Mouse (Mus musculus): Measurements from ENCODE around the gene H13.

Gene H13

GRCm38 (mm10) chr2:152669256-152669638, at the start of gene H13:
Gene H13 (plus strand): TSS chr2:152669461.
- DNase-seq (ENCODE audit: low spot score in 2 of 2): peak; percentile 90 to 95

GRCm38 (mm10) chr2:152620367-152621134, 48.7 kb upstream of the H13 start:
- DNase-seq (ENCODE audit: low spot score in 2 of 2): no peak

- DNase-seq (ENCODE audit: low spot score in 2 of 2): no peak
Measured at GRCm38 (mm10) chr2:152622151-152622550, 47.1 kb upstream of the H13 start.

- no peak for DNase-seq (ENCODE audit: low spot score in 2 of 2)
Measured at GRCm38 (mm10) chr2:152622953-152623352, 46.3 kb upstream of the H13 start, which contains the start of gene Defb25. Gene Defb25 (minus strand): TSS chr2:152623053.

- DNase-seq (ENCODE audit: low spot score in 2 of 2): no peak
Measured at GRCm38 (mm10) chr2:152624566-152624965, 44.7 kb upstream of the H13 start.

GRCm38 (mm10) chr2:152625256-152625655, 44.0 kb upstream of the H13 start:
- no peak for DNase-seq (ENCODE audit: low spot score in 2 of 2)

GRCm38 (mm10) chr2:152626774-152627591, 42.3 kb upstream of the H13 start, which contains the start of gene Rem1:
Gene Rem1 (plus strand): TSS chr2:152626951.
- DNase-seq (ENCODE audit: low spot score in 2 of 2): no peak

GRCm38 (mm10) chr2:152628066-152628465, 41.2 kb upstream of the H13 start:
- no peak for DNase-seq (ENCODE audit: low spot score in 2 of 2)

- DNase-seq (ENCODE audit: low spot score in 2 of 2): no peak
Measured at GRCm38 (mm10) chr2:152629239-152629638, 40.0 kb upstream of the H13 start.

- DNase-seq (ENCODE audit: low spot score in 2 of 2): no peak
Measured at GRCm38 (mm10) chr2:152629904-152630303, 39.4 kb upstream of the H13 start.

- no peak for DNase-seq (ENCODE audit: low spot score in 2 of 2)
Measured at GRCm38 (mm10) chr2:152633334-152633733, 35.9 kb upstream of the H13 start.

GRCm38 (mm10) chr2:152634311-152634710, 35.0 kb upstream of the H13 start:
- DNase-seq (ENCODE audit: low spot score in 2 of 2): no peak

GRCm38 (mm10) chr2:152636246-152637005, 32.8 kb upstream of the H13 start:
- no peak for DNase-seq (ENCODE audit: low spot score in 2 of 2)

- no peak for DNase-seq (ENCODE audit: low spot score in 2 of 2)
Measured at GRCm38 (mm10) chr2:152637006-152637322, 32.3 kb upstream of the H13 start.

GRCm38 (mm10) chr2:152637381-152637780, 31.9 kb upstream of the H13 start:
- DNase-seq (ENCODE audit: low spot score in 2 of 2): no peak

GRCm38 (mm10) chr2:152638865-152639264, 30.4 kb upstream of the H13 start:
- no peak for DNase-seq (ENCODE audit: low spot score in 2 of 2)

GRCm38 (mm10) chr2:152639406-152640113, 29.7 kb upstream of the H13 start:
- DNase-seq (ENCODE audit: low spot score in 2 of 2): no peak

- DNase-seq (ENCODE audit: low spot score in 2 of 2): no peak
Measured at GRCm38 (mm10) chr2:152652901-152653620, 16.2 kb upstream of the H13 start.

GRCm38 (mm10) chr2:152653874-152654715, 15.2 kb upstream of the H13 start:
- peak in 1 of 2 experiments; percentile 24 for DNase-seq (ENCODE audit: low spot score in 2 of 2)

GRCm38 (mm10) chr2:152657398-152657797, 11.9 kb upstream of the H13 start:
- DNase-seq (ENCODE audit: low spot score in 2 of 2): no peak

All from cerebellum, postnatal 4 days (tissue).